Mouse (Mus musculus): Measurements from ENCODE around the gene Cyp1a1.

DNA sequence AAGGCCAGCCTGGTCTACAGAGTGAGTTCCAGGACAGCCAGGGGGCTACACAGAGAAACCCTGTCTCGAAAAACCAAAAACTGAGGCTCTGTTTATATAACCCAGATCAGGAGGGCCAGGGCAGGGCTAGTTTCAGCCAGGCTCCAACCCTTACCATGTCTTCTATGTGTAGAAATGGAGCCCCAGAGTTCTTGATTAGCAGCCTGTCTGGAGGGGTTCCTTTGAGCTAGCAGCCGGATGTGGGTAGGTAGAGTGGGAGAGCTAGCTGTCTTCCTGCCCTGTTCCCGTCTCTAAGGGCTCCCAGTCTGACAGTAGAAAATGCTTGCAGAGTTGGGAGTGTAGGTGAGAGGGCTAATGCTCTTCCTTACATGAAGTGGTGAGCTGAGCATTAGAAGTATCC lies 20.6 kb upstream of the Cyp1a1 start:
- TF ChIP-seq CTCF (IDR thresholded peaks at IDR 0.05; ENCODE audit: control insufficient read depth, insufficient read depth, insufficient replicate concordance, low read depth, low read length) (no peak), POLR2A (IDR thresholded peaks at IDR 0.05; ENCODE audit: control insufficient read depth, low read depth, low read length) (no peak)

Measured in testis, adult 2 months (tissue).